Mouse (Mus musculus): ENCODE results near the gene Zfp839. TPM values are rescaled to one million over a fixed set of nuclear protein-coding genes. Genes with fewer than 3 reads are reported as not detected.
A peak's percentile ranks its signal among the peaks of the same experiment; 100 is the strongest.

Zfp839 gene
- polyA plus RNA-seq (2015; fragmentation: Nextera tagmentation; extraction: Ambion mirVana) = 3.9 and 4.4 TPM in 2 replicates

DNA sequence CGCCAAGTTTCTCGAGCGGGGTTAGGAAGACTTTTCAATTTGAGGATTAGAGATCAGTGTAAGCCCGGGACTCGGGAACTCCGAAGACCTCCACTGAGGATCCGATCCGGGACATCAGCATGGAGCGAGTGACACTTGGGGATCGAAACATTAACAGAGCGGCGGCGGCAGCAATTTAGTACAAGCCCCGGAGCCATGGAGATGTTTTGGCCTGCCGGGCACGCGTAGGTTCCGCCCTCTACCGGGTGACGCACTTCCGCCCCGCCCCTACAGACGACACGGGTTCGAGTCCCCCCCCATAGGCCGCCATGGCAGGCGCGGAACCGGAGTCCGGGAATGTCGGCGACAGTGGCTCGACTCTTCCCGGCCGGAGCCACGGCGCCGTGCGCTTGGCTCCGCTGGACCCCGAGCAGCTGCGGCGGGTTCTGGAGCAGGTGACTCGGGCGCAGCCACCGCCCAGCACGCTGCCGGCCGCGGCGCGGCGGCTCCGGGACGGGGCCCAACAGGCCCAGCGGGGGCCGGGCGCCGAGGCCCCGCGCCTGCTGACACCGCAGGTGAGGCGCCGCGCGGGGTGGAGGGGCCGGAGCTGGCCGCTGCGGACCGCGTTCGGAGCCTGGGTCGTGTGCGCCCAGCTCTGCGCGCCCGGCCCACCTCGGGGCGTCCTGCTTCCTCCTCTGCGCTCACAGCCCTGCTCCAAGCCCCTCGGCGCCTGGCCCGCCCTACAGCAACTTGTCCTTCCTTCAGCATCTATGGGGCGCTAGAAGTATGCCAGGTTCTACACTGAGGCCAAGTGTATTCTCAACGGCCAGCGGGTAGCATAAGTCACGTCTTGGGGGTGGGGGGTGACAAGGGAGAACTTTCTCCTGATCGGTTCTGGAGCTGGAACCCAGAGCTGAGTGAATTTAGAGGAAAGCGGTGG is at the start of gene Zfp839:
Gene Zfp839, plus strand, starts transcription at position 244 of the 919 bp plus-strand sequence.
- Histone ChIP-seq H3K27me3 (replicated peaks) (peaks cover 15% of the 10 kb centered on the region), H3K4me1 (peaks cover 23% of the 10 kb centered on the region), H3K9ac (peak within 1 kb of the TSS; percentile 83), H3K4me3 (peak within 1 kb of the TSS; percentile 84), H3K9me3 (no peaks in the 10 kb centered on the region), H3K27ac (peak within 1 kb of the TSS; percentile 6), H3K36me3 (replicated peaks) (no peaks in the 10 kb centered on the region), H3K4me2 (peak within 1 kb of the TSS; percentile 59)
- WGBS = under 1% methylated on average over 87 of the region's 89 CpGs
- peak; percentile 85 for ATAC-seq (replicated peaks)

GRCm38 (mm10) chr12:110801876-110802464 is 48.1 kb upstream of the Zfp839 start:
- Histone ChIP-seq H3K9ac (no peak overlapping the region), H3K4me1 (peaks cover 4% of the 10 kb centered on the region), H3K4me2 (no peak overlapping the region), H3K36me3 (replicated peaks) (no peaks in the 10 kb centered on the region), H3K4me3 (no peak overlapping the region), H3K27ac (no peak overlapping the region), H3K9me3 (no peaks in the 10 kb centered on the region), H3K27me3 (replicated peaks) (no peaks in the 10 kb centered on the region)
- ATAC-seq (replicated peaks) = no peak
- 85% methylated on average over 10 of the region's 10 CpGs for WGBS

DNA sequence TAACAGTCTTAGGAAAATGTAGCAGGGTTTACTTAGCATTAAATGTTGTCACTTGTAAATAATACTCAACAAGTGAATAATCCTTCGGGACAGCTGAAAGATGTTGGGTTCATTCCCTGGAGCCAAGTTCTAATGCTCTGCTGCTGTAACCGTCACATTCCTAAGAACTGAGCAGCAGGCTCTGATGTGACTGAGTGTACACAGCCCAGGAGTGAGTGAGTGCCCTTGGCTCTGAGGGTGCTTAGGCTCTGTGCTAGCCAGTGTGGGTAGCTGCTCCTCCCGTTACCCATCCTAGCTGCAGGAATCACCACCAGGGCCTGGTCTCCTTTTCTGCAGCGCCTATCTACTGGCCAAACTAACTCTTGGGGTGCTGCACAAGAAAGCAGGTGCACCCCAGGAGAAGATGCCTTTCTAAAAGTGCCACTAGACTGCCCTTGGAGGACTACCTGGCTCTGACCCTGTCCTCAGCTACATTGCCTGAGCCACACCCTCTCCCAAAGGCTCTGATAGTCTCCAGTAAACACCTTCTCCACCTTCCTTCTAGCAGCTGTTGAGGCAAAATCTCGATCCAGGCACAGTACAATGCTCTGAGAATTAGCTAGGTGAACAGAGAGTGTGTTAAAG is 47.3 kb upstream of the Zfp839 start:
- peaks cover 4% of the 10 kb centered on the region for H3K4me1 ChIP-seq
- no peak for ATAC-seq (replicated peaks)
- no peak overlapping the region for H3K27ac ChIP-seq
- 88% methylated on average over 5 of the region's 5 CpGs for WGBS
- H3K4me3 ChIP-seq = no peak overlapping the region
- no peaks in the 10 kb centered on the region for H3K9me3 ChIP-seq
- H3K36me3 ChIP-seq (replicated peaks) = no peaks in the 10 kb centered on the region
- H3K4me2 ChIP-seq = no peak overlapping the region
- no peak overlapping the region for H3K9ac ChIP-seq
- no peaks in the 10 kb centered on the region for H3K27me3 ChIP-seq (replicated peaks)

DNA sequence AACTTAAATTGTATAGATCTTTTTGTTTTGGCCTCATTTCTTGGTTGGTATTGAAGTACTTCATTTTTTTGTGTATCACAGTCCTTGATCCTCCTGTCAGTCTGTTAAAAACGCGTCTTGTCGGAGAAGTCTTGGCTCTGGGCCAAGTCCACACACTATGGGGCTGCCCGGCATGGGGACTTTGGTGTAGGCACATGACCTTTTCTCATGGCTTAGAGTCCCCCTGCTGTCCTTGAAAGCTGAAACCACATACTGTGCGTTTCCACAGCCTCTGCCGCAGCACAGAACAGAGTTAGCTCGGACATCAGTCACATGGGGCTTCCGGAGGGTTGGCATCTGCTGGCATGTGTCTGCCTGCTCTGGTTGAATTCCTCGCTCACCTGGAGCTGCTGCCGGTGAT is 45.8 kb upstream of the Zfp839 start:
- H3K9me3 ChIP-seq = no peaks in the 10 kb centered on the region
- H3K27ac ChIP-seq = no peak overlapping the region
- no peak overlapping the region for H3K4me3 ChIP-seq
- ATAC-seq (replicated peaks) = no peak; the same call in 1 of the 2 replicates
- H3K9ac ChIP-seq = no peak overlapping the region
- peaks cover 4% of the 10 kb centered on the region for H3K4me1 ChIP-seq
- no peak overlapping the region for H3K4me2 ChIP-seq
- H3K36me3 ChIP-seq (replicated peaks) = no peaks in the 10 kb centered on the region
- no peaks in the 10 kb centered on the region for H3K27me3 ChIP-seq (replicated peaks)
- 19% methylated on average over 10 of the region's 10 CpGs for WGBS

DNA sequence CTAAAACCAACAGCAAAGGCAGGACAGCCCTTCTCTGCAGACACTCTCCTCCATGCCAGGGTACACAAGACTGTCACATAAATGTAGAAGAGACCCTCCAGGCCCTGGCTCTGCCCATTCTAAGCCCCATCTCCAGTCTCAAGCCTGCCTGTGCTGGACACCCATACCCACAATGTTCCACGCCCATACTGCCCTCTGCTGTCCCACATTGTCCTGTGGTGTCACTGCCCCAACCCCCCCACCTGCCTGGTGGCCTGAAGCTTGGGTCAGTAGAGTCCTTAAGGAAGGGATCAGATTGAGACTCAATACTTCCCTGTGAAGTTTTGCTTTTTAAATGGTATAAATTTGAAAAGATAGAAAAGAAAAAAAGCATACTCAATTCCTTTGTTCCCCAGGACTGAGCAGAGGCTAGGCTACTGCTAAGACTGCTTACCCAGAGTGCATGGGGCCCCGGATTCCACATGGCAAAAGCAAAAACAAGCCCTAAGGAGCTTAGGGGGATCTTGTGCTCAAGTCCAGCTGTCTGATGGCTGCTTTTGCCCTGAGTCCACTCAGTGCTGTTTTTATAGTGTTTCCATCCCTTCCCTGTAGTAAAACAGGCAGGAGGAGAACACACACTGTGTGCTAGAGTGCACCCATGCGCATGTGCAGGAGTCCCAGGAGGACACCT is 43.6 kb upstream of the Zfp839 start:
- Histone ChIP-seq H3K27ac (no peak overlapping the region), H3K36me3 (replicated peaks) (no peaks in the 10 kb centered on the region), H3K4me1 (peaks cover 4% of the 10 kb centered on the region), H3K9me3 (no peaks in the 10 kb centered on the region), H3K4me3 (no peak overlapping the region), H3K27me3 (replicated peaks) (no peaks in the 10 kb centered on the region), H3K9ac (no peak overlapping the region), H3K4me2 (no peak overlapping the region)
- WGBS = 64% methylated on average over 3 of the region's 3 CpGs
- no peak for ATAC-seq (replicated peaks)

GRCm38 (mm10) chr12:110808430-110808829 is 41.6 kb upstream of the Zfp839 start:
- H3K4me1 ChIP-seq = peaks cover 4% of the 10 kb centered on the region
- no peaks in the 10 kb centered on the region for H3K9me3 ChIP-seq
- no peak overlapping the region for H3K9ac ChIP-seq
- peaks cover 3% of the 10 kb centered on the region; the same call in 1 of the 2 replicates for H3K36me3 ChIP-seq (replicated peaks)
- WGBS = 15% methylated on average over 10 of the region's 10 CpGs
- no peak overlapping the region for H3K27ac ChIP-seq
- no peak for ATAC-seq (replicated peaks)
- H3K27me3 ChIP-seq (replicated peaks) = no peaks in the 10 kb centered on the region
- no peak overlapping the region for H3K4me2 ChIP-seq
- H3K4me3 ChIP-seq = no peak overlapping the region

DNA sequence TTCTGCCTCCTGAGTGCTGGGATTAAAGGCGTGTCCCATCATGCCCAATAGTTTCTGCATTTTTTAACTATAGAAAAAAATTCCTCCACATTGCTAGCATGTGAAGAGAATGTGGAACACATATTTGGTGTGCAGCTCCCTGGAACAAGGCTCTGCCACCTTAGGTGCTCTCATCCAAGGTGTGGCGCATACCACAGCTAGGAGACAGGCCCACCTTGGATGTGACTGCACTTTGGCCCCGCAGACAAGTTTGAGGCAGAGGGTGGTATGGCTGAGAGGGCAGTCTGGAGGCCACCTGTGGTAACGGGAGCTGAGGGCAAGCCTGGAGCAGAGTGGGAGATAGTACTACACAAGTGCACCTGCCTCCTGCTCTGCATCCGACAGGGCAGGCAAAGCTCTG is 41.2 kb upstream of the Zfp839 start:
- H3K27me3 ChIP-seq (replicated peaks) = no peaks in the 10 kb centered on the region
- no peak for ATAC-seq (replicated peaks)
- H3K27ac ChIP-seq = no peak overlapping the region
- H3K36me3 ChIP-seq (replicated peaks) = peaks cover 3% of the 10 kb centered on the region; the same call in 1 of the 2 replicates
- no peaks in the 10 kb centered on the region for H3K9me3 ChIP-seq
- H3K4me1 ChIP-seq = peaks cover 4% of the 10 kb centered on the region
- no peak overlapping the region for H3K4me2 ChIP-seq
- H3K4me3 ChIP-seq = no peak overlapping the region
- no peak overlapping the region for H3K9ac ChIP-seq
- WGBS = 90% methylated on average over 5 of the region's 5 CpGs

DNA sequence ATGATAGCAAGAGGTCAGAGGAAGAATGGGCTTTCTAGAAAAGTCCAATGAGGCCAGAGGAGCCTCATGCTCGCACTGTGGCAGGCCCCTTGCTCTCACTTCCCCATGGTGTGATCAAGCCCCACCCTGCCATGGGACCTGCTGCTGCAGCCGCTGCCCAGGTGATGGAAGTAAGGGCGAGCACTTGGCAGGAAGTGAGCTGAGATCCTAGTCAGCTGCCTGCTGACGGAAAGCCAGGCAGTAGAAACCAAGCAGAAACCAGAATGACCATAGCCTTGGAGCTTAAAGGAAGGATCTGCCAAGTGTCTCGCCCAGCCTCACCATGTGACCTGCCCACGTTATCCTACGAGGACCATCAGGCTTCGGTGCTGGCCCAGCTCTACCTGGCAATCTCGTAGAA is 36.9 kb upstream of the Zfp839 start:
- Histone ChIP-seq H3K4me2 (no peak overlapping the region), H3K9me3 (no peaks in the 10 kb centered on the region), H3K4me1 (no peaks in the 10 kb centered on the region; the same call in 1 of the 2 replicates), H3K27ac (no peak overlapping the region), H3K9ac (no peak overlapping the region), H3K4me3 (no peak overlapping the region), H3K27me3 (replicated peaks) (no peaks in the 10 kb centered on the region), H3K36me3 (replicated peaks) (peaks cover 3% of the 10 kb centered on the region; the same call in 1 of the 2 replicates)
- 93% methylated on average over 9 of the region's 9 CpGs for WGBS
- ATAC-seq (replicated peaks) = no peak

- peaks cover 3% of the 10 kb centered on the region; the same call in 1 of the 2 replicates for H3K36me3 ChIP-seq (replicated peaks)
- no peak for ATAC-seq (replicated peaks)
- H3K9me3 ChIP-seq = no peaks in the 10 kb centered on the region
- no peak overlapping the region for H3K4me2 ChIP-seq
- WGBS = 95% methylated on average over 6 of the region's 6 CpGs
- H3K27me3 ChIP-seq (replicated peaks) = no peaks in the 10 kb centered on the region
- no peaks in the 10 kb centered on the region for H3K4me1 ChIP-seq
- H3K9ac ChIP-seq = no peak overlapping the region
- no peak overlapping the region for H3K4me3 ChIP-seq
- no peak overlapping the region for H3K27ac ChIP-seq
Measured at GRCm38 (mm10) chr12:110813624-110814023, 36.4 kb upstream of the Zfp839 start.

- ATAC-seq (replicated peaks) = no peak
- no peaks in the 10 kb centered on the region for H3K27me3 ChIP-seq (replicated peaks)
- no peak overlapping the region for H3K4me3 ChIP-seq
- H3K27ac ChIP-seq = no peak overlapping the region
- 81% methylated on average over 17 of the region's 17 CpGs for WGBS
- H3K36me3 ChIP-seq (replicated peaks) = peaks cover 3% of the 10 kb centered on the region; the same call in 1 of the 2 replicates
- no peak overlapping the region for H3K4me2 ChIP-seq
- H3K4me1 ChIP-seq = no peaks in the 10 kb centered on the region
- H3K9ac ChIP-seq = no peak overlapping the region
- H3K9me3 ChIP-seq = no peaks in the 10 kb centered on the region
Measured at GRCm38 (mm10) chr12:110814924-110815323, 35.1 kb upstream of the Zfp839 start.

GRCm38 (mm10) chr12:110816833-110817232 is 33.2 kb upstream of the Zfp839 start:
- no peak overlapping the region for H3K27ac ChIP-seq
- no peak overlapping the region for H3K4me3 ChIP-seq
- H3K4me1 ChIP-seq = no peaks in the 10 kb centered on the region
- WGBS = 96% methylated on average over 2 of the region's 2 CpGs
- no peak for ATAC-seq (replicated peaks)
- no peaks in the 10 kb centered on the region for H3K27me3 ChIP-seq (replicated peaks)
- no peak overlapping the region for H3K9ac ChIP-seq
- no peak overlapping the region for H3K4me2 ChIP-seq
- peaks cover 3% of the 10 kb centered on the region; the same call in 1 of the 2 replicates for H3K36me3 ChIP-seq (replicated peaks)
- no peaks in the 10 kb centered on the region for H3K9me3 ChIP-seq

DNA sequence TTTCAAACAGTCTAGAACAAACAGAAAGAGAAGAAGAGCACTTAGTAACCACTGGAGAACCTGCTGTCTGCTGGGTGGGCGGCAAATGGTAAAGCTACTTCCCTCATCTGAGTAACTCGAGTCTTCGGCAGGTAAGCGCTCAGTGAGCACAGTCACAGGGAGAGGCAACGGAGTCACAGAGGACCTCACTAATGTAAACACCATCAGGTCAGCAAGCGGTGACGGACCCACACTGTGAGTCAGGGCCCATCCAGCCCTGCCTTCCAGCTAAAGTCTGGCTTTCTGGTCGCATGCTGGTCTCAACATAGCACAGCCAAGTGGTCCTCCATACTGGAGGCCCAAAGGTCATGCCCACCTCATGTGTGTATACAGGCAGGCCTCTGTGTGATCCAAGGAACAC is 30.7 kb upstream of the Zfp839 start:
- Histone ChIP-seq H3K4me3 (no peak overlapping the region), H3K9ac (no peak overlapping the region), H3K27me3 (replicated peaks) (no peaks in the 10 kb centered on the region), H3K9me3 (no peaks in the 10 kb centered on the region), H3K4me2 (no peak overlapping the region), H3K27ac (no peak overlapping the region), H3K4me1 (no peaks in the 10 kb centered on the region), H3K36me3 (replicated peaks) (no peaks in the 10 kb centered on the region)
- WGBS = 85% methylated on average over 8 of the region's 8 CpGs
- ATAC-seq (replicated peaks) = no peak
